Mouse (Mus musculus): ENCODE measurements around the gene Gas1.
A peak's percentile ranks its signal among the peaks of the same experiment; 100 is the strongest.

Gas1 gene

GRCm38 (mm10) chr13:60177106-60177796 lies at the start of gene Gas1:
TSS of gene Gas1 (minus strand) at chr13:60177365.
- peak; percentile 68 for DNase-seq (ENCODE audit: low spot score)

DNA sequence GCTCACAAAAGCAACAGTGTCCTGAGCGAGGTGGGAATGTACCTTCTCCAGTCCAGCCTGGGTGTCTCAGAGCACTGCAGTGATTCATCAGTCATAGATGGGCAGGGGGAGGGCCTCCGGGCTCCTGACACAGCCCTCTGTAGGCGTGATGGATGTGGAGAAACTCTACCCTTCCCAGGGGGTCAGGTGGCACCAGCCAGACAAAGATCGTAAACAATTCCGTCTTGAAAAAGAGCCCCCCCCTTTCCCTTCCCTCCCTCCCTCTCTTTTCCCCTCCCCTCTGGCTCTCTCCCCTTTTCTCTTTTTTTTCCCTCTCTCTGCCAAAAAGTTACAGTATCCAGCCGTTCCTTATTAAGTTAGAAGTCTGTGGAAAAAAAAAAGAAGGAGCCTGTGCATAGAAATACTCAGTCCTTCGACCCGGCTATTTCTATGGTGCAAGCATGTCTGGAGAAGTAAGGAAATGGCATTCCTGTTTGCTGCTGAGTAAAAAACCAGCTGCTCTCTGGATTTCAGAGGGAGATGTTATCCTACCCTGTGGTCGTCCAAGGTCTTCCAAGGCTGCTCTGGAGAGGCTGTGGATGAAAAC lies 49.2 kb upstream of the Gas1 start:
- no peak for DNase-seq (ENCODE audit: low spot score)

DNA sequence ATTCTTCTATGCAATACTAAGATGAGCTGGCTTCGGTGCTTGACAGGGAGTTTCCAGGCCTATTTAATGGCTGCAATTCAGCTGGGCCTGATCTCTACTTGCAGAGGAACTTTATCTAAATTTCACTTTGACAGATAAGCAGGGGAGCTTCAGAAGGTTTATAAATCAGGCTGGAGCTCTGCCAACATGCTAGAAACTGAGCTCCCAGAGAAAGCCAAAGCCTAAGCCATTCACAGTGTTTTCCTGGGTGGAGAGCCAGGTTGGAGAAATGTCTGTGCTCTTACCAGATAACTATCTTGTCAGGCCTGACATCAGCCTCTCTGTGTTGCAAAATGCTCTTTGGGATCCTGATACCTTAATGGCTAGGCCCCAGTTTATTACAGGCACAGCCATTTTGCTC lies 48.6 kb upstream of the Gas1 start:
- no peak for DNase-seq (ENCODE audit: low spot score)

DNA sequence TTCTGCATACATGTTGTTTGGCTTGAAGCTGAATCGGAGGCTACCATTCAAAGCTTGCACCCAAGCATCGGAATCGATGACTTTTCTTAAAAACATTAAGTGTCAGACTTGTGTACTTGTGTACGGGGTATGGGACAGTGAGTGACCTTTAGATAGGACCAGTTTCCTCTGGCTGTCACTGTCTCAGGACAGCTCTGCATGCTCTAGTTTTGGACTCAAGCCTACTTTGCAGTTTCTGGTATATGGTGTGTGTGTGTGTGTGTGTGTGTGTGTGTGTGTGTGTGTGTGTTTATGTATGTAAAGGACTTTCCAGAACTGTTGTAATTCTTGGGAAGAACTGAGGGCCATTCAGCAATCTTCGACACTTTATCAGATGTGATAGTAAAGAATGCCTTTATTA lies 48.1 kb upstream of the Gas1 start:
- no peak for DNase-seq (ENCODE audit: low spot score)

DNA sequence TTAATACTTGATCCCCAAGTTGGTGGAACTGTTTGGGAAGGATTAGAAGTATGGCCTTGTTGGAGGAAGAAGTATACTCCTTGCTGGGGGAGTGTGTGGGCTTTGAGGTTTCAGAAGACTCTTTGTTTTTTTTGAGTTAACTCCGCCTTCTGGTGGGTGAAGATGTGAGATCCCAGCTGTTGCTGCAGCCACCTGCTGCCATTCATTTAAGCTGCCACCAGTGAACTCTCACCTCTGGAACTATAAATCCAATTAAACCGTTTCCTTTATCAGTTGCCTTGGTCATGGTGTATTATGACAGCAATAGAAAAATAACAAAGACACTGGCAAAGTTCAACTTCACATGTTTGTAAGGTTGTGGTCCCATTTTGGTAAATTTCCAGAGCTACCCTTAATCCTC lies 46.6 kb upstream of the Gas1 start:
- DNase-seq (ENCODE audit: low spot score): no peak

- DNase-seq (ENCODE audit: low spot score): no peak
Observed at GRCm38 (mm10) chr13:60222336-60222735, 45.2 kb upstream of the Gas1 start.

DNA sequence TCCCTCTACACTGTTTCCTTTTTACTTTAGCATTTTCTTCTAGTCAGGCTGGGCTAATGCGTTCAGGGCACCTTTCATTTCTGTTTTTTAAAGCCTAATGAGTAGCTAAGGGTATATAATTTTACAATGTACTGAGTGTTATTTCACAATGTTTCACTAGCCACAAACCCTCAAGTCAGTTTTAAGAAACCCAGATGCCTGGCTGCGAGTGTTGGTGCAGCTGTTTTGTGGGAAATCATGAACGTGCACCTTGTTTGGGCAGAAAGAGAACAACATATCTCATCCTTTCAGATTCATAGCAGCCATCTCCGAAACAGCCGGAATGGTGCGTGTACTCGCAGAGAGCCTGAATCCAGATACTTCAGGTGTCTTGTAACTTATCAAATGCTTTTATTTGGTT lies 36.7 kb upstream of the Gas1 start:
- DNase-seq (ENCODE audit: low spot score): no peak

GRCm38 (mm10) chr13:60207135-60207601 lies 30.0 kb upstream of the Gas1 start:
- no peak for DNase-seq (ENCODE audit: low spot score)

DNA sequence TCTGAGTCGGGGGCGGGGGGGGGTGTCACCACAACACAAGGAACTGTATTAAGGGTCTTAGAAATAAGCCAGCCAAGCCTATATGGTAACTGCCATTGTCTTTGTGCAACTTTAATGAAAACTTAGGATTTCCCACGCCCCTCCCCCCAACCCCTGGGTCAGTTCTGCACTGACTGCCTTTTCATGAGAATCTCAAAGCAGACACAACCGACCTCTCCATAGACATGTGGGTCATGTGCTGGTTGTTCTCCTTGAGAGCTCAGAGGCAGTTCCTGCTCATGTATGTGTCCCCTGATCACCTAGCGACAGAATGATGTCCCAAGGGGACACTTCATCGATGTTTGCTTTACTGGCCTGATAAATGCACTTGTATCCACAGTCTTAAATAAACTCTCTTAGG lies 27.6 kb upstream of the Gas1 start:
- DNase-seq (ENCODE audit: low spot score): no peak

DNA sequence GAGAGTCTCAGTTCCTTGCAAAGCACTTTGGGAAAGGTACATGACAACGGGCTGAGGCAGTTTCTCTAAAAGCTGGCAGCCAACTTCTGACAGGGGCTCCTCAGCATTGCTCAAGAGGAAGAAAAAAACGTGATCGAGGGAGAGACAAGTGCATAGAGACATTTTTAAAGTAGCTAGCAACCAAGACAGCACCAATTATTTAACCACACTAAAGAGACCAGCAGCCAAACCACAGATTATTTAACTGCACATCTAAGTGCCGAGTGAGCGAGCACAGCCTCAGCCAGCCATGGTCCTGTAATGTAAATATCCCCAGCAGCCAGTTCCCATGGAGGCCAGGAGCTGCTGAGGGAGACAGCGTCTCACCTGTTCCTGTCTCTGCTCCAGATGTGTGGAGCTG lies 16.1 kb upstream of the Gas1 start:
- no peak for DNase-seq (ENCODE audit: low spot score)

- no peak for DNase-seq (ENCODE audit: low spot score)
Observed at GRCm38 (mm10) chr13:60189923-60190322, 12.8 kb upstream of the Gas1 start.

DNA sequence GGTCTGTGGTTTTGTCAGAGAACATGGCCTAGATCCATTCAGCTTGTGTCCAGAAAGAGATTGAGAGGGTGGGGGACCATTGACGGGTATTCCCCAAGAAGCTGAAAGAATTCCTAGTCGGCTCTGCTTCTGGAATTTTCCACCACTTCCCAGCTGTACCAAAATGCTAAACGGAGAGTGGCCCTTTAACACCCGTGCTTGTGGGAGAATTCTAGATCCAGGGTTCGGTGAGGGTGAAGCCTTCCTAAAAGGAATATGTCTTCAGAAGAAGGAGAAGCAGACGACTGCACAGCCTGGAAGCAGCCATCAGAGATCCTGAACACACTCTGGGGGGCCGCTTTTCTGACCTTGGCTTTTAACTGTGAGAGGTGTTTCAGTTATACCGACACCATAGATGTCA lies 11.8 kb upstream of the Gas1 start:
- DNase-seq (ENCODE audit: low spot score): no peak

GRCm38 (mm10) chr13:60187276-60187675 lies 10.1 kb upstream of the Gas1 start:
- no peak for DNase-seq (ENCODE audit: low spot score)

DNA sequence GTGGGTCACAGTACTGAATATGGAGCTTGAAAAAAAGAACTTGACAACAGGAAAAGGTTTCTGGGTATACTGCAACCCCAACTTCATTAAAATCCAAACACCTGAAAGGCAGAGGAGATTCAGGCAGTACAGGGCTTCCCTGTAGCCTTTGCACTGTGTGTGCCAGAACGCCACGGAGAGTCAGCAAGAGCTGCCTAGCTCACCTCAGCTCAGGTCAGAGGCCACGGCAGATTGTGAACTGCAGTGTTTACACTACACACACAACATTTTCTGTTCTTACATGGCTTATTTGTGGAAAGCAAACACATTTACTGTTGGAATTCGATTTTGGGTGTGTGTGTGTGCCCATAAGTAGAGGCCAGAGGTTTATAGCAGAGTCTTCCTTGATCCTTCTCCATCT lies 5.2 kb upstream of the Gas1 start:
- DNase-seq (ENCODE audit: low spot score): no peak

DNA sequence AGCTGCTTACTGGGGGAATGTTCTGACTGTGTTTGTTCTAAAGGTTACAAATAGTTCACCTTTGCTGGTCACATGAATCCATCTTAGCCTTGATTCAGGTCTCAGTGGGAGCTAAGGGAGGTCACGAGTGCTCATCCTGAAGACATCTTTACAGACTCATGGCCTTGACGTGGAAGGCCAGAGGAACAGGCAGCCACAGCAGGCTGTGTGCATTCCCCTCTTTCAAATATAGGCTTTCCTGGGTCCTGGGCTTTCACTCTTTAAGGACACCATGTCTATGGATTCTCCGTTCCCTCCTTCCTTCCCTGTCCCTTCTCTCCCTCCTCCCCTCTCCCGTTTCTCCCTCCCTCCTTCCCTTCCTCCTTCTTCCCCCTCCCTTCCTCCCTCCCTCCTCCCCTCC lies 2.5 kb upstream of the Gas1 start:
- DNase-seq (ENCODE audit: low spot score): no peak

DNA sequence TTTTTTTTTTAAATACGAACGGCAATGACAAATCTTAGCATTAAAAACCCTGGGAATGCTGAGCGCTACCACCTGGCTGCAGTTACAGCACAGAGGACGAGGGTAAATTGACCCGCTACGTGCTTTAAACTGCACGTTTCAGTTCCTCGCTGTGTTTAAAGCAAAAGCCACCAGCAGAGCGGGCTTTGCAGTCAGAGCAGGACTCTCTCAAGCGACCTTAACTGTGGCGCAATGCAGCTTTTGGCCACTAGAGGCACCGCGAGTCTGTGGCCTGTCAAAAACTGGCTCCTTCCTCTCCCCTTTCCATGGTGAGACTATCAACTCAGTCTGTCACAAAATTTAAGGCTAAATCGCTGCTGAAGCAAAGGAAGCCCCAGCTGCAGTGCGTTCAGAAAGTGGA lies 1.3 kb upstream of the Gas1 start:
- DNase-seq (ENCODE audit: low spot score): peak; percentile 96

DNA sequence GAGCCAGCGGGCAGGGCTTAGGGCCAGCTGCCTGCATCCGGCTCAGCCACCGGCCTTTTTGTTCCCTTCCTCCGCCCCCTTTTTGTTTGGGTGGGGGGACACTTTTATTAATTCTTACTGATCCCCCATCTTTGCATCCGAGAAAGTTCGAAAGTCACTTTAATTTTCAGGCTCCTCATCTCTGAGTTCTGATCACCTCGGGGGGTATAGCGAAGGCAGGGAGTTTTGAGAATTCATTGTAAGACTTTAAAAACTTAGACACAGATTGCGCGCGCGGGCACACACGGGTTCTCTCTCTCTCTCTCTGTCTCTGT lies 589 bp upstream of the Gas1 start:
- DNase-seq (ENCODE audit: low spot score): no peak

- no peak for DNase-seq (ENCODE audit: low spot score)
Observed at GRCm38 (mm10) chr13:60176776-60177105, 424 bp downstream of the Gas1 start.

DNA sequence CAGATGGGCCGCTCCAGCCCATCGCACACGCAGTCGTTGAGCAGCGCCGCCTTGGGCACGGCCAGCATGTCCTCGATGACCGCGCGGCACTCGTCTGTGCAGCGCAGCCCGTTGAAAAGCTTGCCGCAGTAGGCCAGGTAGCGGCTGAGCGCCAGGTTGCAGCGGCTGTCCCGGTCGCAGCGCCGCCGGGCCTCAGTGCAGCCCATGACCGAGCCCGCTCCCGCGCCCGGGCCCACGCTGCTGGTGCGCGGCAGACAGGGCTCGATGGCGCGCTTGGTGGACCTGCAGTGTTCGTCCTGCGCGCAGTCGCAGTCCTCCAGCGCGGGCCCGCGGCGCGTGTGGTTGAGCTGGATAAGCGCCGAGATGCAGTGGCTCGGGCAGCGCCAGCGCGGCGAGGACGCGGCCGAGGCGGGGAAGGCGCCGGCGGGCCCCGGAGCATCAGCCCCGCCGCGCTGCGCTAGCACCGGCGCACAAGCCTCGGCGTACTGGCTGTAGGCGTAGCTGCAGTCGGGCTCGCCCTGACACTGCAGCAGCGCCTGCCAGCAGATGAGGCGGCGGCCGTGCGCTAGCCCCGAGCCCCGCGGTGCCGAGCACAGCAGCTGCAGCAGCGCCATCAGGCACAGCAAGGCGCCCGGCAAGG lies 909 bp downstream of the Gas1 start:
- peak; percentile 57 for DNase-seq (ENCODE audit: low spot score)

DNA sequence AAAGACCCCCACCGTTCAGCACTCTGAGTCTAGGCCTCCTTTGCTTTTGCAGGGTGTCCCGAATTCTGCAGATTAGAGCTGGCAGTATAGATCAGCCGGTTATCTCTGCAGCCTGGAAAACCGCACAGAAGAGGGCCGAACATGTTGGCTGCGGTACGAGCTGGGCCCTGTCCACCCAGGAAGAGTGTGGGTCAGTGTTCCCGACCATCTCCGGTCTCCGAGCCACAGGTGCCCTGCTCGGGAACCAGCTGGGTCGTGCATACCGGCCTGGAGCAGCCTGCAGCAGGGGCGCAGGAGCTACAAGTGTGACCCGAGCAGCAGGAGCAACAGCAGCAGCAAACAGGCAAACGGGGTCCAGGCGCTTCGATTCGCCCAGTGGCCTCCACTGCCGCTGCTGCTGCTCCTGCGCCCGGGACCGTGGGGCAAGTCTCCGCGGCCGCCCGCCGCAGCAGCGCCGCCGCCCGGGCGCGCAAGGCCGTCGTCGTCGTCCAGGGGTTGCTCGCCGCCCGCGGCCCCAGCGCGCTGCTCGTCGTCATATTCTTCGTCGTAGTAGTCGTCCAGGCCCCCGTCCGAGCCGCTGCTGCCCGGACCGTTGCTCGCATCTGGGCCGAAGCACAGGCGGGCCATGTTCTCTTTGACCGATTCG lies 1.6 kb downstream of the Gas1 start:
- DNase-seq (ENCODE audit: low spot score): no peak

- DNase-seq (ENCODE audit: low spot score): no peak
Observed at GRCm38 (mm10) chr13:60174953-60175352, 2.2 kb downstream of the Gas1 start.

- DNase-seq (ENCODE audit: low spot score): no peak
Observed at GRCm38 (mm10) chr13:60173591-60174524, 3.3 kb downstream of the Gas1 start.
